ENCODE assay signal across 8 mouse cellular contexts in the genomic region with DNA sequence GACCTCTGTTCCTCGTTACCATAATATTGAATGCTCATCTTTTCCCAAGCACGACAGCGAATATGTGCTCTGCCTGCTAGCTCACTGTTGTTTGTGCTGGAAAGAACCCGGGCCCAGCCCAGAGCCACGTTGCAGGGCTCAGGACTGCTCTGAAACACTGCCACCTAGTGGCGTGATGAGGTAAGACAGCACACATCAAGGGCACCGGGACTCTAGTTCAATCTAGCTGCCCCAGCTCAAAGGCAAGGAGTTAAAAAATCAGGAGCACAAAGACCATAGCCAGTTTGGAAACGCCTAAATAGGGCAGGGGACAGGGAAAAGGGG. TPM values are rescaled to one million over a fixed set of nuclear protein-coding genes. Genes with fewer than 3 reads are reported as not detected.
DNase-seq lines count a peak whose midpoint lies in the region; ATAC-seq and TF ChIP-seq lines count a peak whose summit lies in the region.

No protein-coding gene starts in this region.

- H3K27ac ChIP-seq in MEL (ENCODE audit: control insufficient read depth, low read depth, low read length) = no peak overlapping the region
- no peak overlapping the region for H3K27ac ChIP-seq in cerebellum, adult 2 months (ENCODE audit: insufficient read depth, low read length)
- peak overlapping the region; percentile 14; the same call in 1 of the 2 replicates for H3K27ac ChIP-seq in lung, embryonic 14.5 days (ENCODE audit: low read depth)
- no peak overlapping the region for H3K27ac ChIP-seq in olfactory bulb, adult 2 months (ENCODE audit: insufficient read depth, low read depth, low read length)

- no peak for TF ChIP-seq POLR2A in MEL (IDR thresholded peaks at IDR 0.05; ENCODE audit: control insufficient read depth in 1 of 2, insufficient read depth in 1 of 2, low read depth in 1 of 2, low read length in 2 of 2, poor library complexity in 1 of 2)
- TF ChIP-seq POLR2A in cerebellum, adult 2 months (IDR thresholded peaks at IDR 0.05; ENCODE audit: borderline replicate concordance, insufficient read depth, low read length) = no peak
- no peak for TF ChIP-seq POLR2A in olfactory bulb, adult 2 months (IDR thresholded peaks at IDR 0.05; ENCODE audit: insufficient read depth, low read depth, low read length)

- peak; percentile 93 to 97 (median 93) for TF ChIP-seq CTCF in MEL (IDR thresholded peaks at IDR 0.05 in 2 of 3, conservative IDR thresholded peaks at IDR 0.05 in 1 of 3; ENCODE audit: control insufficient read depth in 1 of 3, insufficient read depth in 1 of 3, low read depth in 2 of 3, low read length in 3 of 3, poor library complexity in 1 of 3, severe bottlenecking in 1 of 3)
- TF ChIP-seq CTCF in cerebellum, adult 2 months (IDR thresholded peaks at IDR 0.05; ENCODE audit: borderline replicate concordance, insufficient read depth, low read depth, low read length) = peak; percentile 95
- peak; percentile 98 for TF ChIP-seq CTCF in lung, embryonic 14.5 days (IDR thresholded peaks at IDR 0.05; ENCODE audit: low read depth)
- peak; percentile 93 for TF ChIP-seq CTCF in olfactory bulb, adult 2 months (IDR thresholded peaks at IDR 0.05; ENCODE audit: insufficient read depth, low read depth, low read length)

- peak; percentile 73 to 77 for ATAC-seq in hematopoietic stem cell, adult 5-6 weeks (replicated peaks in 1 of 2; ENCODE audit: insufficient read depth in 1 of 2, low FRiP score in 2 of 2, low TSS enrichment in 1 of 2, low read depth in 1 of 2, poor library complexity in 2 of 2, severe bottlenecking in 2 of 2)
- peak; percentile 70 for ATAC-seq in lung, embryonic 14.5 days (ENCODE audit: insufficient read depth)

- no peak overlapping the region for H3K4me3 ChIP-seq in MEL (ENCODE audit: control insufficient read depth in 1 of 2, insufficient read depth in 1 of 2, low read depth in 2 of 2, low read length in 2 of 2)
- H3K4me3 ChIP-seq in cerebellum, adult 2 months (replicated peaks; ENCODE audit: insufficient read depth, low read depth, low read length) = no peak overlapping the region
- no peak overlapping the region for H3K4me3 ChIP-seq in lung, embryonic 14.5 days (ENCODE audit: low read depth, low read length)
- H3K4me3 ChIP-seq in olfactory bulb, adult 2 months (ENCODE audit: insufficient read depth, low read depth, low read length) = no peak overlapping the region

- peak; percentile 89 for DNase-seq in MEL (ENCODE audit: low read depth, low spot score)
- peak; percentile 83 to 90 for DNase-seq in cerebellum, adult 2 months
- peak; percentile 96 for DNase-seq in forelimb bud, embryonic 11.5 days (ENCODE audit: low read depth, low spot score)
- DNase-seq in layer of hippocampus, adult 8-10 months (ENCODE audit: low spot score in 2 of 2) = peak; percentile 66 to 88
- DNase-seq in lung, embryonic 14.5 days = peak; percentile 97
- peak; percentile 78 to 84 for DNase-seq in thymus, adult 18-20 months

- no peaks in the 10 kb centered on the region for H3K9me3 ChIP-seq in MEL (replicated peaks; ENCODE audit: insufficient read depth, low read length)
- H3K9me3 ChIP-seq in lung, embryonic 14.5 days (ENCODE audit: low read depth, low read length) = no peaks in the 10 kb centered on the region

- H3K27me3 ChIP-seq in MEL (ENCODE audit: control insufficient read depth in 1 of 2, insufficient read depth in 2 of 2, low read length in 2 of 2) = no peaks in the 10 kb centered on the region
- H3K27me3 ChIP-seq in cerebellum, adult 2 months (ENCODE audit: control insufficient read depth, insufficient read depth, low read length) = no peaks in the 10 kb centered on the region
- no peaks in the 10 kb centered on the region for H3K27me3 ChIP-seq in lung, embryonic 14.5 days (ENCODE audit: insufficient read depth, low read length)

- no peaks in the 10 kb centered on the region for H3K79me2 ChIP-seq in MEL (ENCODE audit: control insufficient read depth, insufficient read depth, low read length, poor library complexity)

- TF ChIP-seq EP300 in MEL (IDR thresholded peaks at IDR 0.05; ENCODE audit: low read depth in 1 of 2, low read length in 2 of 2) = no peak

- H3K36me3 ChIP-seq in MEL (ENCODE audit: control insufficient read depth in 1 of 2, insufficient read depth in 2 of 2, low read length in 2 of 2) = peaks cover 0 to 12% of the 10 kb centered on the region in 2 experiments; a peak in 2 of 4 replicates
- no peaks in the 10 kb centered on the region for H3K36me3 ChIP-seq in lung, embryonic 14.5 days (ENCODE audit: insufficient read depth)

- H3K4me1 ChIP-seq in MEL (ENCODE audit: control insufficient read depth in 1 of 2, insufficient read depth in 2 of 2, low read length in 2 of 2) = peaks cover 4 to 35% of the 10 kb centered on the region in 2 experiments
- peaks cover 15% of the 10 kb centered on the region for H3K4me1 ChIP-seq in cerebellum, adult 2 months (ENCODE audit: control insufficient read depth, insufficient read depth, low read length)
- peaks cover 20% of the 10 kb centered on the region for H3K4me1 ChIP-seq in lung, embryonic 14.5 days (ENCODE audit: insufficient read depth)
- peaks cover 23% of the 10 kb centered on the region for H3K4me1 ChIP-seq in olfactory bulb, adult 2 months (ENCODE audit: control insufficient read depth, insufficient read depth, low read length)

- WGBS in cerebellum, adult 2 months = 1% methylated on average over 8 of the region's 8 CpGs
- under 1% methylated on average over 8 of the region's 8 CpGs for WGBS in lung, embryonic 14.5 days
- 2% methylated on average over 8 of the region's 8 CpGs for WGBS in olfactory bulb, adult 2 months

- 0 out of 2 replicates have a peak overlapping the region, but pooled peaks have one; percentile 6 for H3K9ac ChIP-seq in MEL (ENCODE audit: control insufficient read depth, low read depth, low read length, poor library complexity, severe bottlenecking)
- H3K9ac ChIP-seq in lung, embryonic 14.5 days = no peak overlapping the region; the same call in 1 of the 2 replicates

- peak overlapping the region; percentile 45 for H3K4me2 ChIP-seq in lung, embryonic 14.5 days

- peak; percentile 75 for TF ChIP-seq RAD21 in MEL (IDR thresholded peaks at IDR 0.05; ENCODE audit: low read depth, low read length)

TF ChIP-seq in MEL, 35 proteins besides CTCF, POLR2A, EP300 and RAD21 (continues in another document):
- no peak for TF ChIP-seq GATA1 (IDR thresholded peaks at IDR 0.05; ENCODE audit: low read depth, low read length)
- TF ChIP-seq USF1 (IDR thresholded peaks at IDR 0.05; ENCODE audit: low read depth, low read length) = no peak
- TF ChIP-seq USF2 (IDR thresholded peaks at IDR 0.05; ENCODE audit: borderline replicate concordance in 1 of 2, insufficient read depth in 1 of 2, low read depth in 1 of 2, low read length in 2 of 2) = no peak
- TF ChIP-seq JUND (IDR thresholded peaks at IDR 0.05; ENCODE audit: low read depth, low read length) = no peak
- no peak for TF ChIP-seq E2F4 (IDR thresholded peaks at IDR 0.05; ENCODE audit: borderline replicate concordance, low read depth, low read length)
- peak; percentile 36; the same call in 1 of the 2 replicates for TF ChIP-seq MAZ (IDR thresholded peaks at IDR 0.05; ENCODE audit: low read depth, low read length)
- TF ChIP-seq CHD1 (IDR thresholded peaks at IDR 0.05; ENCODE audit: low read depth, low read length) = no peak
- TF ChIP-seq ELF1 (IDR thresholded peaks at IDR 0.05; ENCODE audit: low read depth, low read length) = no peak
- TF ChIP-seq MYB (IDR thresholded peaks at IDR 0.05; ENCODE audit: low read depth, low read length) = no peak
- TF ChIP-seq MXI1 (IDR thresholded peaks at IDR 0.05; ENCODE audit: low read depth, low read length) = peak; percentile 54; the same call in 1 of the 2 replicates
- TF ChIP-seq SMC3 (IDR thresholded peaks at IDR 0.05; ENCODE audit: low read depth, low read length) = peak; percentile 77
- no peak for TF ChIP-seq UBTF (IDR thresholded peaks at IDR 0.05; ENCODE audit: borderline replicate concordance, insufficient read depth, low read depth, low read length)
- TF ChIP-seq MEF2A (IDR thresholded peaks at IDR 0.05; ENCODE audit: extremely low read depth, insufficient replicate concordance, low read depth, low read length, poor library complexity, severe bottlenecking) = no peak
- peak; percentile 61 for TF ChIP-seq MAX (IDR thresholded peaks at IDR 0.05; ENCODE audit: low read length)
- no peak for TF ChIP-seq KAT2A (conservative IDR thresholded peaks at IDR 0.05; ENCODE audit: low read depth, low read length)
- TF ChIP-seq ZMIZ1 (IDR thresholded peaks at IDR 0.05; ENCODE audit: low read depth, low read length) = no peak
- no peak for TF ChIP-seq POLR2AphosphoS2 (IDR thresholded peaks at IDR 0.05; ENCODE audit: low read length)
- TF ChIP-seq MYC (IDR thresholded peaks at IDR 0.05; ENCODE audit: low read depth, low read length) = peak; percentile 90
- no peak for TF ChIP-seq BHLHE40 (IDR thresholded peaks at IDR 0.05; ENCODE audit: borderline replicate concordance, low read depth, low read length)
- no peak for TF ChIP-seq TAL1 (IDR thresholded peaks at IDR 0.05; ENCODE audit: low read length)
- no peak for TF ChIP-seq TCF12 (IDR thresholded peaks at IDR 0.05; ENCODE audit: low read depth, low read length)
- no peak for TF ChIP-seq POLR2AphosphoS5 (IDR thresholded peaks at IDR 0.05; ENCODE audit: borderline replicate concordance, low read depth, low read length)
- no peak for TF ChIP-seq ETS1 (IDR thresholded peaks at IDR 0.05; ENCODE audit: low read depth, low read length)
- TF ChIP-seq ZC3H11A (IDR thresholded peaks at IDR 0.05; ENCODE audit: low read depth, low read length) = peak; percentile 33; the same call in 1 of the 2 replicates
- TF ChIP-seq NELFE (IDR thresholded peaks at IDR 0.05; ENCODE audit: low read depth, low read length) = no peak
- no peak for TF ChIP-seq ZNF384 (IDR thresholded peaks at IDR 0.05; ENCODE audit: low read depth, low read length)
- no peak for TF ChIP-seq GABPA (IDR thresholded peaks at IDR 0.05; ENCODE audit: low read depth, low read length)
- TF ChIP-seq SIN3A (IDR thresholded peaks at IDR 0.05; ENCODE audit: low read length) = no peak
- TF ChIP-seq ZKSCAN1 (IDR thresholded peaks at IDR 0.05; ENCODE audit: low read depth, low read length) = no peak
- TF ChIP-seq HCFC1 (IDR thresholded peaks at IDR 0.05; ENCODE audit: low read depth, low read length) = no peak

RNA-seq across cellular contexts. Expression of a gene that starts 35.7 kb away (rescaled TPM):
- total RNA-seq in MEL (2012; rRNA removed) = not detected in 2 replicates
- polyA plus RNA-seq in MEL (2012; ENCODE audit: insufficient read depth in 1 of 2, insufficient read length in 2 of 2, low read depth in 1 of 2, low replicate concordance in 2 of 2, missing spikeins in 1 of 2) = not detected
- 14.2 and 14.7 TPM in 2 replicates for polyA plus RNA-seq in cerebellum, adult 2 months (2012; rRNA removed)
- 0.30 and 1.2 TPM in 2 replicates for total RNA-seq in hematopoietic stem cell, adult 5-6 weeks (2017)
- total RNA-seq in layer of hippocampus, adult 8-10 months (2022) = 1 to 10 TPM; 3.5 to 4.1 (median 3.7) TPM
- 1.2 and 1.6 TPM in 2 replicates for polyA plus RNA-seq in lung, embryonic 14.5 days (2014; fragmentation: Nextera tagmentation; extraction: Ambion mirVana)
- not detected in 2 replicates for polyA plus RNA-seq in olfactory bulb, adult 2 months (2012; ENCODE audit: insufficient read depth, insufficient read length, low replicate concordance, missing spikeins)
